Mouse (Mus musculus) kidney, adult 11 months (tissue): ENCODE results near the gene Rbm47.
"Not testable (repeated sequence)": the region's sequence is repeated elsewhere in the genome, so short reads cannot be mapped to it uniquely, and the experiment has no call there.

Source experiments
- DNase-seq: peaks from one replicate; pipeline ENCODE4 v3.0.0; 2022

The Rbm47 gene

DNA sequence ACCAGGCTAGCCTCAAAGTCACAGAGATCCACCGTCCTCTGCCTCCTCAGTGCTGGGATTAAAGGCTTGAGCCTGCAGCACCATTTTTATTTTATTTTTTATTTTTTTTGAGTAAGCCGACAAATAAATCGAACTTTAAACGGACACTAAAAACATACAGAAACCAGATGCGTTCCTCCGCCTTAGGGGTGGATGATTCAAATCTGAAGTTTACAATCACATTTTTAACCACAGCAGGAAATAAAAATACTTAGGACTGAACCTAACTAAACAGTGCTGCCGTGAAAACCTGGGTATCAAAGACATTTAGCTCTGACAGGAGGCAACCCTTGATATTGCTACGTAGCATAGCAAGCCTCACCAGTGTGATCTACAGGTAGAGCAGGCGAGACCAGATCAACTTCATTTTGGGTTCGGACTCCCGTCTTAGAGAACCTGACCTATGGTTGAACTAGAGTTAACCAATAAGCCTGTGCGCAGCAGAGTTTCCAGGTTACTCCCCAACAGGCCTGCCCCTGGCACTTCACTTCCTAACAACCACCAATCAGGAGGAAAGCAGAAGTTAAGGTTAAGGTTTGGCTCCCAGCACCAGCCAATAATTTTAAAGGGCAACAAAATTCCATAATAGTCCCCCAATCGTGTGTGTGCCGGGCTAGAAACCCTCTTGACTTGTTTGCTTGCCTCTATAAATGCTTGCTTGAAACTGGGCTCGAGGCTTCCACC lies 164.5 kb downstream of the Rbm47 start:
- no peak for DNase-seq

DNA sequence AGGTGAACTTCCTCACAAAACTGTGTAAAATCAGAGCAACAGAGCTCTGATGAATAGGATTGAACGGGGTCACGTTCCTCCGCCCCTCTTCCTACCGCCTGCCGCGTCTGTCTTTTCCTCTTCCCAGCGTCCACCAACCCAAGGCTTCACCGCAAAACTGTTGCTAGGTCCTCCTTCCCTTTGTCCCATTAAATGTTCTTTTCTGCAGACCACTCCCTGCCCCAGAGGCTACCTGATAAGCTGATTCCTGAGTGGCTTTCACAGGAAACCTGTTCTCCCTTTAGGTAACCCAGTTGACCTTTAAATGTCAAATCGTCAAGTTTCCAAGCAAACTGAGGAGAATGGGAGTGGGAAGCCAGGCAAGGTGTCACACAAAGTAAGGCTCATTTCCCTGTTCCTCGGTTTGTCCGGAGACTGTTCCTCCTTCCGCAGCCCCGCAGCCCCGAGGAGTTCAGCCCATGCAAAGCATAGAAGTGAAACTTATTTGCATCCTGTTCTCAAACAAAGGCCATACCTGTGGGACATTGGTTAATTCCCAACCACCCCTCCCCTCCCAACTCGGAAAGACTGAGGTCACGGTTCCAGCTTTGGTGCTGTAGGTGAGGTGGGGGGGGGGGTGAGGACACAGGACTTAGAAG lies 167.8 kb downstream of the Rbm47 start:
- peak; percentile 63 for DNase-seq

DNA sequence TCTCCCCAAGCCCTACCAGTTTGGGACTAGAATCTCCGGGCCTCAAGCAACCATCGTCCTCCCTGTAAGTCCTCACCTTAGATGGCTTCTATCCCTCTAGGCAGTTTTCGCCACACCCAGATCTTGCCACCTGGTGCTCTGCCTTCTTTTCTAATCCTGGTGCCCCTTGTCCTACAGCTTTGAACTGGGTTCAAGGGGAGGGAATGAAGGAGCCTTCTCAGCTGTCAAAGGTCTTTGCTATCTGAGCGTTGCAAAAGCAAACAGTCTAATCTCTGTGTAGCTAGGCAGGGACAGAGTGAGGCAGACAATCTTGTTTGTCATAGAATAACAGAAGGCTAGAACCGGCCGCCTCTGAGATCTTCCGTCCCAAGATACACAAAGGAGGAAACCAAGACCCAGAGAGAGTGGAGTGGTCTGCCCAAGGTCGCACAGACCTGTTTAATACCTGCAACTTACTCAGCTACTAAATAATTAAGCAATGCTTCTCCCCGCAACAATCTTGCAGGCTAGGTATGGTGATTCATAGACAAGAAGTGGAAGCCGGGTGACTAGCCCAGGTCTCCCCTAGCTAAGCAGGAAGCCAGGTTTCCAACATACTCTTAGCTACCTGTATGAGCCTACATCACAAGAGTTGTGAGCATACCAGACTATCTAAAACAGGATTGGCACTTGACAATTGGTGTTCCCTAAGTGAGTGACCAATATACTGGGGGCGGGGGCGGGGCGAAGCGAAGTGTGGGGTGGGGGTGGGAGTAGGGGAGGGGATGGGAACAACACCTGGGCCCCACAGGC lies 168.6 kb downstream of the Rbm47 start, which contains the start of gene 9130230L23Rik:
Gene 9130230L23Rik, minus strand, starts transcription at position 152 of the 792 bp plus-strand sequence.
- no peak for DNase-seq

DNA sequence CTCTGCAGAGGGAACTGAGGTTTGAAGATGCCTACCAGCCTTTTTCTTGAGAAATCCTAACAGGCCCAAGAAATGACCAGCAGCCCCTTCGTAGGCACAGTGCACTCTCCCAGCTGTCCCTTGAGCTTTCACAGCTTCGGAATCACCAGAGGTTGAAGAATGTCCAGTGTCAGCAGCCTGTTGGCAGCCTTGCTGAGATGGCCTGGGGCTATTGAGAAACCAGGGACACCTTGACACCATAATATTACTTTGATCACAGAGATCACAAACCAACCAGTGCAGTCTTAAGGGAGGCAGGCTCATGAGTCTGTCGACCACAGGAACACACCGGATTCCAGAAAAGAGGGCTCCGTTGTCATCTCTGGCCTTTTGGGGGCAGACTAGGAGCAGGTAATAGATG lies 171.7 kb downstream of the Rbm47 start:
- DNase-seq = no peak

DNA sequence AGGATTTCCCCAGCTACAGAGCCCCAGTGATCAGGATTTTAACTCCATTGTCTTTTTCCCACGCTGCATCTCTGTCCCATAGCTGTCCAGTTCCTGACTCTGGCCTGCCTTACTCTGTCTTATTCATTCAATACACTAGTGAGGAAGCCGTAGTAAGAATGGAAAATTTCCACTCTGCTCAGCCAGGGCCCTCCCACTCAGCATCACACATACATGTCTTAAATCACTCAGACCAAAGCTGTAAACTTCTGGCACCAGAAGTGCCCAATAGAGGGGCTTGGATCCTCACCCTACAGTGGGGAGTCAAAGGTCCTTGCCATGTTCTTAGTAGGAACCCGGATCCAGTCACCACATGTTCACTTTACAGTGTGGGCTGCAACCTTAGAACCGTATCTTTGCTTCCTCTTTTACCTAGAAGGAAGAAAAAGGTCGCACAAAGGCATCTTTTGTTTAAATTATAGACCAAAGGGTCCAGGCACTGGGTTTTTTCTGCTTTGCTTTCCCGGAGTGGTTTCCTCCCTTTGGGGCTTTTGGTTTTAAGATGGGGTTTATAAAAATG lies 172.3 kb downstream of the Rbm47 start:
- DNase-seq = no peak

DNA sequence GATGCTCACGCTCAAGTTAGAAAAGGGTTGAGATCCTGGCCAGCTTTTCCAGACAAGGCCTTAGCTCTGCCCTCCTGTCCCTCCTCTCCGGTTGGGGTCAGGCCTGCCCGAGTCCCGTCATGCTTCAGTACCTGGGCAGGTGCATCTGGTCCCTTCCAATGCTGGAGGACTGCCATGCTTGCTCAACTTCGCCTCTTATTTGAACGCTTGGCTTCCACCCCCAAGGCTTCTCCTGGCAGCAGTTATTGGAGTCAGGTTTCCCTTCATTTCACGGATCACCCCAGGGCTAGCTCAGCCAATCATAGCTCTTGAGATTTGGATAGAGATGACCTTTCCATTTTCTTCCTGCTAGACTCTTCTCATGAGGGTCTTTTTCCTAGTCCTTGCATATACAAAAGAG lies 172.8 kb downstream of the Rbm47 start:
- peak; percentile 88 for DNase-seq

DNA sequence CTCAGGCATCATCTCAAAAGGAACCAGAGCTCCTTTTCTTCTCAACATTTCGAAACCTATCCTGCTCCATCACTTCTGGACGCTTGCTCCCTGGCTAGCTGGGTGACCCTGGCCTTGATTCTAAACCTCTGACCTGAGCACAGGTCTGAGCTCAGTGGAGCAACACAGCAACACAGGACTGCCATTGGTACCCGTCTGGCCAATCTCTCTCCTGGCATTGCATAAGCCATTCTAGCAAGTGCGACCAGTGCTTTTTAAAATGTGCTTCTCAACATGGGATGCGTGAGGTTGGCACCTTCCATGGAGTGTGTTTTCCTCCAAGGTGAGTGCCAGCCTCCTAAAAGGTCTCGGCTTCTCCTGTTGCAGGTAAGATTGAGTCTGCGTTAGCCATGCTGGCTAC lies 173.8 kb downstream of the Rbm47 start:
- DNase-seq = no peak

DNA sequence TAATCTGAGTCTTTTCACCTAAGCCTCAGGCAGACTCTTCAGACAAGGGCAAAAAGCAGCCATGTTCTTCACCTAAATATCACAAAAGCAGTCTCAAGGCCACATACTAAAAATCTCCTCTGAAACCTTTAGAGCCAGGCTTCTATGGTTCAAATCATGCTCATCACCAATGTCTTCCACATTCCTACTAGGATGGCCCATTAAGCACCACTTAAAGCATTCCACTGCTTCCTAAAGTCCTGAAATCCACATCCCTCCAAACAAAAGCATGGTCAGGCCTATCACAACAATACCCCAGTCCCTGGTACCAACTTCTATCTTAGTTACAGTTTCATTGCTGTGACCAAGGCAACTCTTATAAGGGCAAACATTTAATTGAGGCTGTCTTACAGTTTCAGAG lies 175.1 kb downstream of the Rbm47 start:
- no peak for DNase-seq

DNA sequence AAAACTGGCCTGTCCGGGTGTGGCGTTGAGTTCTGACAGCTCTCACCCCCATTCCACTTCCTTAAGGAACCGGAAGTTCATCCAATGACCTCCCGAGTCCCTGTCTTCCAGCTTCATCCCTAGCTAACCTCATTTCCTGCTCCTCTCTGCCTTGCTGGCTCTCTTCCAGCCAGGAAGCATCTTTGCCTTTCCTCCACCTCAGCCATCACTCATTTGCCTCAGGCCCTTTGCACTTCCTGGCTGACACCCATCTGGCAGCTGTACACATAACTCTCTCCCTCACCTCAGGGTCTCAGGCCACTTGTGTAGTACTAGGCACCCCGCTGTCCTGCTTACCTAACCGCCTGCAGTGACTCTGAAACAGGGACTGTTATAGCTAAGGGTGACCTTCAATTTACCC lies 178.3 kb downstream of the Rbm47 start:
- peak; percentile 73 for DNase-seq

DNA sequence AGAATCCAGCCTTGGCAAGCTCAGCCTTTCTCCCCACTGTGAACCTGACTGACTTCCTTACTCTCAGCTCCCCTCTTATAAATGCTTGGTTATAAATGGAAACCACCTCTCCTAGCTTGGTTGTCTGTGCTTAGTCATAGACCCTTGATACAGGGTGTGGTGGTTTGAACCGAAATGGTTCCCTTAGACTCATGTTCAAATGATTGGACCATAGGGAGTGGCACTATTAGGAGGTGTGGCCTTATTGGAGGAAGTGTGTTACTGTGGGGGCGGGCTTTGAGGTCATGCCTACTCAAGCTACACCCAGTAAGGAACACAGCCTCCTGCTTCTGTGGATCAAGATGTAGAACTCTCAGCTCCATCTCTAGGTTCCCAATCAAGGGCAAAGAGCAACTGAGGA lies 181.7 kb downstream of the Rbm47 start:
- DNase-seq = no peak

DNA sequence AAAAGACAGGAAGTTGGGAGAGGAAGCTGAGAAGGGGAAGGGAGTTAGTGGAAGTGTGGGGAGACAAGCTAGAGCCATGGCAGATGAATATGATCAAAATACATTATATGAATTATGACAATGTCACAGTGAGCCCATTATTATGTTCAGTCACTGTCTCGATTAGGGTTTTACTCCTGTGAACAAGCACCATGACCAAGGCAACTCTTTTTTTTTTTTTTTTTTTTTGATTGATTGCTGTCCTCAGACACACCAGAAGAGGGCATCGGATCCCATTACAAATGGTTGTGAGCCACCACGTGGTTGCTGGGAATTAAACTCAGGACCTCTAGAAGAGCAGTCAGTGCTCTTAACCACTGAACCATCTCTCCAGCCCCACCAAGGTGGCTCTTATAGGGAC lies 185.9 kb downstream of the Rbm47 start:
- DNase-seq = not testable (repeated sequence)

DNA sequence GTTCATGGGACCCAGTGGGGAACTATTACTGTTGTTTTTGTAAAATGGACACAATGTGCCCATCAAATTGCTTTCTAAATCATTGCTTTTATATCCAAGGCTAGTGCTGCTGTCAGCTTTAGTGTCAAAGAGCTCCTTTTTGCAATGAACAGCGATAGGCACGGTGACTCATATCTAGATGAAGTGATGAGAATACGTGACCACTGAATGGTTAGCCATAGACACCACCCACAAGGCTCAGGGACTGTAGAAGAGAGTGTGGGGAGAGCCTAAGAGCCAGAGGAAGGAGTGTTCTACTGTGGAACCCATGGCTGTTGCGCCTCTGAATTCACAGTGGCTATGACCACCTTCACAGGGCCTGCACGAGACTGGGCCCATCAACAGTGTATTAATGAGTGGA lies 186.5 kb downstream of the Rbm47 start:
- no peak for DNase-seq

DNA sequence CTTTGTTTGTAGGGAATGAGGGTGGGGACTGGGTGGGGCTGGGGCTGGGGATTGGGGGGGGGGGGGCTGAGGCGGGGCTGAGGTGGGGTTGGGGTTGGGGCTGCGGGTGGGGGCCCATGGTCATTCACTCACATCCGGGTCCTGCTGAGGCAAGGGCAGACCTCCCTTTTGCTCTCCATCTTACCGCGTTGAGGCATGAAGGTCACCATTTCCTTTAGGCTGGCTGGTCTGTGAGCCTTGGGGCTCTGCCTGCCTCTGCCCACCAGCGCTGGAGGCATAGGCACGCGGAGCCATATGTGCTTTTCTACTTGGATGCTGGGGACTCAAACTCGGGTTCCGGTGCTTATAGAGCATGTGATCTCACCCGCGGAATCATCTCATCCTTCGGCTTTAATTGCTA lies 197.2 kb downstream of the Rbm47 start:
- DNase-seq = no peak

DNA sequence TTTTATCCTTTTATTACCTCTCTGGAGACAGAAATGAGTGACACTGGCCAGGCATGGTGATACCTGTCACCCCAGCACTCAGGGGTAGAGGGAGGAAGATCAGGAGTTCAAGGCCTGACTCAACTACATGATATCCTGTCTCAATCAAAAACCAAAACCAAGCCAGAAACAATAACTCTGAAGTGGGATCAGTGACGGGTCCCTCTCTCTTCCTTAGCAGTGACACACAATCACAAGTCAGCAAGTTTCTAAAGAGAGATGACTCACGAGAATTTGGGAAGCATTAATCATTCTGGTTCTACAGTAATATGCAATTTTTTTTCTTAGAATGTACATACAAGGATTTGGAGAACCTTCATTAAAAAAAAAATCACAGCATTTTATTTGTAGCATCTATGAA lies 199.7 kb downstream of the Rbm47 start:
- DNase-seq = no peak

DNA sequence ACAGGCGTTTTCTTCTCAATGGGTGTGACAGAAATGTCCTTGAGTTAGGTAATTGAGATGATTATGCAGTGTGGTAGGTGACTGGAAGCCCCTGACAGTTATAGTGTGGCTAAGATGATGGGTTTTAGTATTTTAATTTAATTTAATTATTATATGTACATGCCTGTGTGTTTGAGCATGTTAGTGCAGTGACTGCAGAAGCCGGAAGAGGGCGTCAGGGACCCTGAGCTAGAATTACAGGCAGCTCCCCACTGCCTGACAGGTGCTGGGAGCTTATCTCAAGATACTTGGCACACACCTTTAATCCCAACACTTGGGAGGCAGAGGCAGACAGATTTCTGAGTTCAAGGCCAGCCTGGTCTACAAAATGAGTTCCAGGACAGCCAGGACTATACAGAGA lies 204.9 kb downstream of the Rbm47 start:
- no peak for DNase-seq

DNA sequence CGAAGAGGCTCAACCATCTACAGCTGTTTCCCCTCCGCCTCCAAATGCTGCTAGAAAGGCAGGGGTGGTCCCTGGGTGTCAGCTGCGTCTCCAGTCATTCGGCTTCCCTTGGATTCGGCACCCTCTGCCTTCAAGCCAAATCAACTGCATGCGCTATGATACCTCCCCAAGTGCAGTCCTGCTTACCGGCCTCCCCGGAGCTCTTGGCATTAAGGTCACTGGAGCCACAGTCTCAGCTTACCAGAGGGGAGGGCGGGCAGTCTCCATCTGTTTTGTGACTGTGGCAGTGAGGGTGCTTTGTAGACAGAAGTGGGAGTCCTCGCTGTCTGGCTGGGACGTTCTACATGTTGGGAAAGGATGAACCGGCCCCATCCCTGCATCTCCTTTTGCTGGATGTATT lies 205.8 kb downstream of the Rbm47 start:
- no peak for DNase-seq
